Mouse (Mus musculus) lung, adult 2 months (tissue): ENCODE results near the gene F3.

Source experiments
- CTCF ChIP-seq: fragments of 200-500 bp; IDR thresholded peaks from 2 replicates; pipeline ENCODE4 v1.5.1; 2011; ENCODE audit warnings: mild to moderate bottlenecking, low read length, control low read depth; ENCODE audit not compliant: insufficient read depth
- POLR2A ChIP-seq: fragments of 200-500 bp; IDR thresholded peaks from 2 replicates; pipeline ENCODE4 v1.6.1; 2011; ENCODE audit warnings: low read depth, mild to moderate bottlenecking, control low read depth, low read length, borderline replicate concordance; ENCODE audit errors: extremely low read depth

DNA sequence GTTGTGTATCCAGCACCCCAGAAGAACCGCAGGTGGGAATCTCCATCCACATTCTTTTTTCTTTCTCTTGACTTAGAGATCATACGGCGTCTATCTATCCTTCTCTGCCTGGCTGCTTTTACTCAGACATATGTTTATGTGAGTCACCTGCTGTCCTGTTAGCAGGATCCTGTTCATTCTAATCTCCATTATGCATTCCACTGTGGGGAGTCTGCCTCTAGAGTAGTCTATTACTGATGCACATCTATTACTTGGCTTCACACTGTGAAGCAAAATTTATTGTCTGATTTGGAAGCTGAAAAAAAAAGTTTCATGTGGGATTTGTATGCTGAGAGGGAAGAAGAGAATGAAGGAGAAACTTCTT, 19.5 kb upstream of the F3 start:
- no peak for TF ChIP-seq CTCF
- no peak for TF ChIP-seq POLR2A
